ENCODE assay signal across 14 mouse cellular contexts in genomic region chr10:88515049-88515448, GRCm38 (mm10). TPM values are rescaled to one million over a fixed set of nuclear protein-coding genes. Genes with fewer than 3 reads are reported as not detected.
DNase-seq lines count a peak whose midpoint lies in the region; TF ChIP-seq lines count a peak whose summit lies in the region.
"Not testable (repeated sequence)": the region's sequence is repeated elsewhere in the genome, so short reads cannot be mapped to it uniquely, and the experiment has no call there.
"Had no signal": no experiment of that assay in that cellular context is flagged by ENCODE, and none has a peak within 500 bp of the region (broad histone marks: within the 10 kb centered on the region; RNA-seq: fewer than 3 reads in every experiment).

No protein-coding gene starts in this region.

- not testable (repeated sequence) for H3K9ac ChIP-seq in ES-Bruce4 (ENCODE audit: low read depth, poor library complexity, severe bottlenecking); liver, adult 2 months (ENCODE audit: low read depth, low read length)

- not testable (repeated sequence) for H3K9me3 ChIP-seq in ES-Bruce4 (replicated peaks; ENCODE audit: control insufficient read depth, insufficient read depth, low read length, poor library complexity, severe bottlenecking)

- not testable (repeated sequence) for TF ChIP-seq POLR2A in ES-Bruce4 (IDR thresholded peaks at IDR 0.05; ENCODE audit: insufficient read depth, low read length); kidney, adult 2 months (IDR thresholded peaks at IDR 0.05; ENCODE audit: low read depth, low read length); liver, adult 2 months (IDR thresholded peaks at IDR 0.05; ENCODE audit: extremely low read depth, insufficient read depth, low read length)

- WGBS in kidney, adult 2 months, result 82% methylated on average over 7 of the region's 7 CpGs
- WGBS in liver, adult 2 months, result 31% methylated on average over 7 of the region's 7 CpGs

- TF ChIP-seq EP300 in ES-Bruce4 (IDR thresholded peaks at IDR 0.05; ENCODE audit: insufficient read depth, low read depth, low read length), result not testable (repeated sequence)

- not testable (repeated sequence) for TF ChIP-seq CTCF in ES-Bruce4 (IDR thresholded peaks at IDR 0.05; ENCODE audit: low read depth, low read length); kidney, adult 2 months (conservative IDR thresholded peaks at IDR 0.05; ENCODE audit: insufficient read depth, insufficient read length, low read depth, low read length); liver, adult 2 months (IDR thresholded peaks at IDR 0.05; ENCODE audit: low read depth, low read length)

- not testable (repeated sequence) for H3K4me3 ChIP-seq in ES-Bruce4 (ENCODE audit: low read depth, low read length); kidney, adult 2 months (ENCODE audit: insufficient read depth, low read depth, low read length); liver, adult 2 months (ENCODE audit: insufficient read depth, low read depth, low read length)

- not testable (repeated sequence) for H3K4me1 ChIP-seq in ES-Bruce4 (ENCODE audit: control insufficient read depth, insufficient read depth, low read length); liver, adult 2 months (ENCODE audit: control insufficient read depth, insufficient read depth, low read length)
- H3K4me1 ChIP-seq in kidney, adult 2 months (ENCODE audit: control insufficient read depth, insufficient read depth, low read length), result peaks cover 21% of the 10 kb centered on the region; the same call in 1 of the 2 replicates

- peak; percentile 16 for DNase-seq in Muller cell, postnatal 12 days (ENCODE audit: inconsistent ontology term)
- DNase-seq in kidney, adult 2 months, result peak; percentile 3
- peak; percentile 20 for DNase-seq in kidney, adult 9 months
- peak; percentile 97 for DNase-seq in liver, adult 2 months (ENCODE audit: extremely low read depth, low read depth, low spot score)
- peak; percentile 59 for DNase-seq in testis, postnatal 14 days (ENCODE audit: low spot score)

- not testable (repeated sequence) for H3K36me3 ChIP-seq in ES-Bruce4 (ENCODE audit: control insufficient read depth, insufficient read depth, low read length, poor library complexity, severe bottlenecking); kidney, adult 2 months (ENCODE audit: control insufficient read depth, insufficient read depth, low read length); liver, adult 2 months (ENCODE audit: control insufficient read depth, insufficient read depth, low read length)

- not testable (repeated sequence) for H3K27me3 ChIP-seq in ES-Bruce4 (ENCODE audit: control insufficient read depth, insufficient read depth, low read length, poor library complexity, severe bottlenecking); kidney, adult 2 months (replicated peaks; ENCODE audit: control insufficient read depth, insufficient read depth, low read length); liver, adult 2 months (ENCODE audit: control insufficient read depth, insufficient read depth, low read length)

- H3K79me2 ChIP-seq in liver, adult 2 months (ENCODE audit: control insufficient read depth, insufficient read depth, low read length), result not testable (repeated sequence)

- peak overlapping the region; percentile 63 for H3K27ac ChIP-seq in ES-Bruce4 (ENCODE audit: insufficient read depth, low read length)
- not testable (repeated sequence) for H3K27ac ChIP-seq in kidney, adult 2 months (ENCODE audit: insufficient read depth, low read depth, low read length)
- H3K27ac ChIP-seq in liver, adult 2 months (replicated peaks; ENCODE audit: insufficient read depth, low read depth, low read length), result peak overlapping the region; percentile 87

RNA-seq across cellular contexts. Expression of gene Chpt1, which starts 11.2 kb away (rescaled TPM):
- 17.9 and 18.0 TPM in 2 replicates for polyA plus RNA-seq in ES-Bruce4 (2011; ENCODE audit: insufficient read depth, insufficient read length, low read depth, missing spikeins)
- 524 and 550 TPM in 2 replicates for polyA plus RNA-seq in kidney, adult 2 months (2012; rRNA removed)
- 118 and 137 TPM in 2 replicates for total RNA-seq in liver, adult 2 months (2014; rRNA removed)
- polyA plus RNA-seq in liver, adult 2 months (2012; rRNA removed), result 59.0 and 120 TPM in 2 replicates

RNA-seq across cellular contexts. Expression of gene Sycp3, which starts 55.7 kb away (rescaled TPM):
- polyA plus RNA-seq in ES-Bruce4 (2011; ENCODE audit: insufficient read depth, insufficient read length, low read depth, missing spikeins), result 10.1 and 15.9 TPM in 2 replicates
- polyA plus RNA-seq in kidney, adult 2 months (2012; rRNA removed), result not detected in 2 replicates
- not detected in 2 replicates for total RNA-seq in liver, adult 2 months (2014; rRNA removed)
- polyA plus RNA-seq in liver, adult 2 months (2012; rRNA removed), result not detected in 2 replicates
- total RNA-seq: CH12.LX, MEL had no signal
- polyA plus RNA-seq: activated CD4-positive, CD25-positive, alpha-beta regulatory T cell, adult 4 months; adrenal gland, adult 2 months; C2C12; CD4-positive, CD25-positive, alpha-beta regulatory T cell, adult 4 months; G1E; Patski had no signal

Comparison
In these comparisons a context has a peak if more than half of its experiments do, and no peak if none do; other contexts are left out.
1. DNase-seq: peak in every context shown above with its lines; median percentile 97 in liver, adult 2 months; 59 in testis, postnatal 14 days; 20 in kidney, adult 9 months; 16 in Muller cell, postnatal 12 days; 3 in kidney, adult 2 months.
2. RNA of gene Sycp3, which starts 55.7 kb away (polyA plus RNA-seq): 10.1 to 15.9 TPM in ES-Bruce4; not detected in kidney, adult 2 months and not detected in liver, adult 2 months; every median in the first group is over 10 times any median in the second.